Mouse (Mus musculus): ENCODE measurements around the gene Jaml.
A peak's percentile ranks its signal among the peaks of the same experiment; 100 is the strongest.

The Jaml gene

DNA sequence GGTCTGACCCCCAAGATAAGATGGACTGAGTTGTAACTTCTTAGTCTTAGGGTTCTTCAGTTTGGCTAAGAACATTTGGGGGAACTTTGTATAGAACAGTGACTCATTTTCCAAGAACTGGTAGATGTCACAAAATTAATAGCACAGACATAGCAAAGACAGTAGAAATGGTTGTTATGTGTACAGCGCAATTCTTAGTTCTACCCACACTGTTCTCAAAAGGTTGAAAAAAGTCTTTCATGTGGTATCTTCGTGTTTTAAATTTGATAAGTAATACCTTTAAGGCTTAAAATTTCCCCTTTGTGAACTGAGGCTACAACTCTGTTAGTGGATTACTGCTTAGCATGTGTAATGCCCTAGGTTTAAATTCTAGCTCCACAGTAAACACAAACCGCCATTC is 4.1 kb downstream of the Jaml start:
- DNase-seq (ENCODE audit: low spot score in 2 of 2), result no peak

DNA sequence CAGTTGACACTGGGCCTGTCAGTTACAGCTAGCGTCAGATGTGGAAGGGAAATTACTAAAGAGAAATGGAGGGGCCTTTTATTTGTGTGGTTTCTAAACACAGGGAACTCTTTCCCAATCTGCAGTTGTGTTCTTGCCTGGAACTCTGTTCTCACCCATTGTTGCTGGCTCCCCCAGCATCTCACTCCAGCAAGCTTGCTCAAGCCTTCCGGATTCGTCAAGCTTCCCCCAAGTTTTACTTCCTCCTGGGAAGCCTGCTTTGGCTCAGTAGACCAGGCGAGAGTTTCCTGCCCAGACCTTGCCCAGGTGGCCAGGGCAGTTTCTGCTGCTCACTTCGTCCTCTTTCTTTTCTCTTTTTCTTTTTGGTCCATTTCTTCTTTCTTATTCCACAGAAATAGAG is 5.6 kb downstream of the Jaml start:
- no peak for DNase-seq (ENCODE audit: low spot score in 2 of 2)

DNA sequence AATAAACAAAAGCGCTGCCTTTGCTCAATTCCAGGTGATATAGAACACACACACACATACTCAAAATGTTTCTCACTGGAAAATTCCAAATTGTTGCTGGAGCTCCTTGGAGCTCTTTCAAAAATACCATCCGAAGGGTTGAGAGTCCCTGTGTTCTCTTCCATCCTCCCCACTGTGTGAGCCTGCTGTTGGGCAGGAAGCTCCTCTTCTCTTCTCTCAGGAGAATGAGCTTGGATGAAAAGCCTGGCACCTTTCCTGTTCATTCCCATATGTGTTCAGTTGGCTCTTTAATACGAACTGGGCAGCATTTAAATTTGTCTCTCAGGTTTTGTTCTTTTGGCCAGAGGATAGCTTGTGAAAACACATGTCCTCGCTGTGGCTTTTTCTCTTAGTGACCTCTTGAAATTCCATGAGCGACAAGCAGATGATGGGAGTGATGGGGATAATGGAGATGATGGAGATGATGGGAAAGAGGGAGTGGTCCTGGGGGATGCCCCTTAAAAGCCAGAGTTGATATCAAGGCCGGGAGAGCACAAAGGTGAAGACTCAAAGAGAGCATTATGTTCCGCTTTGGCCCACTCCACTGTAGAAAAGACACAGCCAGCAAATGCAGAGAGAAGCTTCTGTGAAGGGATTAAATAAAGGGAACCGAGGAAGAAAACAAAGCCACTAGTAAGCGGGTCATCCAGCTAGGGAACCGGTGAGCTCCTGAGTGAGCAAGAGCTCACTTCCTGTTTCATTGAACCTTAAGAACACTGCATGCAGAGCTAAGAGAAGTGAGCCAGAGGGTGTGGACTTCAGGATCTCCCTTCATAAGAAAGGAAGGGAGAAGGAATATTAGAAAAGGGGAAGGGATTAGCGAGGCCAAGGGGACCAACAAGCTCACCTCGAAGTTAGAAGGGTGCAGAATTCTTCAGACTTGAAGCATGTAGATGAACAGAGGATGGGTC is 7.0 kb downstream of the Jaml start:
- DNase-seq (ENCODE audit: low spot score in 2 of 2), result no peak

- no peak for DNase-seq (ENCODE audit: low spot score in 2 of 2)
Measured at GRCm38 (mm10) chr9:45088040-45088439, 9.1 kb downstream of the Jaml start.

GRCm38 (mm10) chr9:45090811-45091210 is 11.8 kb downstream of the Jaml start:
- no peak for DNase-seq (ENCODE audit: low spot score in 2 of 2)

DNA sequence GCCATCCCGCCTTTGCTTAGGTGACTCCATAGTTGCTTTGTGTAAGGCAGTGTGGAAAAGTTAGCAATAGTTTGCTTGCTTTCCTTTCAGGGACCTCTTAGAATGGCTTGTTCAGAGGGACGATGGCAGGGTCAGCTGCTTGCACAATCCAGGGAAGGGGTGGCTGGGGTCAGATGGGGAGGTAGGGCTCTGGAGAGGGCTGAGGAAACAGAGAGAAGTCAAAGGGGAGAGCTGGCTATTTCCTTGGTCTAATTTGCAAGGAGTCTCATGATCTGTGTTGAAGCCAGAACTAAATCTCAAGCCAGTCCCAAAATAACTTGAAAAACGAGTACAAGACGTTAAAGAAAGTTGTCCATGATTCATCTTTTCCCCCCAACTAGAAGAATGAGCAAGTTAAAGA is 13.7 kb downstream of the Jaml start:
- DNase-seq (ENCODE audit: low spot score in 2 of 2), result no peak

DNA sequence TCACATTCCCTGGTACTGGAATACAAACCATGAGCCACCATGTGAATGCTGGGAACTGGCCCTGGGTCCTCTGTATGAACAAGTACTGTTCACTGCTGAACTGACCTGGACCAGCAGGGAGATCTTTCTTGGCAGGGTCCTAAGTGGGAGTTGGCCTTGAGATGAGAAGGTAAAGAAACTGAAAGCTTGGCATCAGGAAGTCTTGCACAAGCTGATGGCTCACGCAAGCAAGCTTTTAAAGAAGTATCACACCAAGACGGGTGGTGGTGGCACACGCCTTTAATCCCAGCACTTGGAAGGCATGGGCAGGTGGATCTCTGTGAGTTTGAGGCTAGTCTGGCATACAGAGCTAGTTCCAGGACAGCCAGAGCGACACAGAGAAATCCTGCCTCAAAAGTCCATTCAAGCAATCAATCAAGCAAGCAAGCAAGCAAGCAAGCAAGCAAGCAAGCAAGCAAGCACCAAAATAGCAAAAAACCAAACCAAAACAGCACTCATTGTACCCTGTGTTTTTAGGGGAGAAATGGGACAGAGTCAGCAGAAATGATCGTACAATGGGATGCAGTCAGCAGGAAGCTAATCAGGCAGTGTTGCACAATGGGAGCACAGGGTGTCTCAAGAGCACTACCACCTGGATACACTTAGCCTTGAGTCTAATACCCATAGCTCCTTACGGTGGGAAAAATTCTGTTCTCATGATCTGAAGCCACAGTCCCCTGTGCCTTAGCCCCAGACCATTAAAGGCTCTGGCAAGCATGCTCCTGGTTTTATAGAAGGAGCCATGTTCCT is 16.4 kb downstream of the Jaml start:
- no peak for DNase-seq (ENCODE audit: low spot score in 2 of 2)

DNA sequence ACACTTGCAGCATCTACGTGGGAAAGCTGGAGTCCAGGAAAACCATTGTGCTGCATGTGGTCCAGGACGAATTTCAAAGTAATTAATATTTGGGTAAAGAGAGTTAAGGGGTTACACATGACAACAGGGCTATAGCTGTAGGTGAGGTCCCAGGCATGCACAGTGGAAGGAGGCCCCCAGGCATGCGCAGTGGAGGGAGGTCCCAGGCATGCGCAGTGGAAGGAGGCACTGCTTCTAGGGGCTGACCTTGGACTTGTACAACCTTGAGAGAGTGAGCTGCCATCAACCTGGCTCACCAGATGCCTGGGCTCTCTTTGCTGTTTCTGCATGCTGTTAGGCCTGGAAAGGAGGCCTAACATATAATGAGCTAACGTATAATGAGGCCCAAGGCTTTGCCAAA is 18.9 kb downstream of the Jaml start:
- no peak for DNase-seq (ENCODE audit: low spot score in 2 of 2)

DNA sequence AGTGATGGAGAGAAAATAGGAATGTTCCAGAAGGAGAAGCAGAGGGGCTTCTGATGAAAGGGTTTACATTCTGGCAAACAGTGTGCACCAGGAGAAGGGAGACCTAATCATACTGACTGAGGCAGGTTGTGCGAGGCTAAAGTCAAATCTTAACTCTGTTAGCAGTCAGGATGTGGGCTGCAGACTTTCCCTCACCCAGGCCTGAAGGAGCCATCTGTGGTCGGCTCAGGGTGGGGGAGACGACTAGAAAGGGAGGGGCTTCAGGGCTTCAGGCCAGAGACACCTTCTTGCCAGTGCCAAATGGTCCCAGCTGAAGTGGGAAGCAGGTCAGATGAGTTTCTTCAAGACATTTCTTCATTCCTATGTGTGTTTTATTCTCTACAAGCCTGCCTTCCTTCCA is 19.4 kb downstream of the Jaml start:
- no peak for DNase-seq (ENCODE audit: low spot score in 2 of 2)

- no peak for DNase-seq (ENCODE audit: low spot score in 2 of 2)
Measured at GRCm38 (mm10) chr9:45102528-45102927, 23.5 kb downstream of the Jaml start.

DNA sequence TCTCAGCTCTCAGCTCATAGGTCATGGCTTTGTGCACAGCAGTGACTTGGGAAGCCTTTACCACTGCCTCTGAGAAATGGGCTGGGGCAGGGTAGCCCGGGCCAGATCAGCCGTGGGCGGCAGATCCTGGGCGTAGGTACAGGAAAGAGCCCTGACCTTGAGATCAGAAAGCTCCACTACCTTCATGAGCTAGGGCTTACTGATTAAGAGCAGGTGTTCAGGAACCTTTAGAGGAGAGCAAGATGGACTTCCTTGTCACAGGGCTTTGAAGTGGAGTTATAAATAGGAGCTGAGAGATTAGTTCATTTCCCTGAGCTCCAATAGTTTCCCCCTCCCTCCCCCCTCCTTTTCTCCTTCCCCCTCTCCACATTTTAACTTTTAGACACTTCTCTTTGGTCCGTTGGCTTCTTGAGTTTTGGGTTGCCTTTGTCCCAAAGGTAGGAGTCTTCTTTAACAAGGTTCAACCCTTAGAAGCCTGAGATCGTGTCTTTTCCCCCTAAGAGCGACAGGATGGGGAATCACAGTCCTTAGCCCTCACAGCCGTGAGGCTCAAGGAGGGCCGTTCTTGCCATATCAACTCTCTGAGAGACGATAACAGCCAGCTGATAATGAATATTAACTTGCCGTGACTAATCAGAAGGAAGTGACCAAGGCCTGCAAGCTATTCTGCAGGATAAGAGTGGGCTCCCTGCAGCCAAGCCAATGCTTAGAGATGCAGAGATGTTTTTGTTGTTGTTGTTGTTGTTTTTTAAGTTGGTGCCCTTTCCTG is 24.4 kb downstream of the Jaml start:
- DNase-seq (ENCODE audit: low spot score in 2 of 2), result no peak

- no peak for DNase-seq (ENCODE audit: low spot score in 2 of 2)
Measured at GRCm38 (mm10) chr9:45105596-45106374, 26.8 kb downstream of the Jaml start.

- peak; percentile 70 to 75 for DNase-seq (ENCODE audit: low spot score in 2 of 2)
Measured at GRCm38 (mm10) chr9:45115706-45116105, 36.7 kb downstream of the Jaml start.

- DNase-seq (ENCODE audit: low spot score in 2 of 2), result no peak
Measured at GRCm38 (mm10) chr9:45116819-45117218, 37.8 kb downstream of the Jaml start.

DNA sequence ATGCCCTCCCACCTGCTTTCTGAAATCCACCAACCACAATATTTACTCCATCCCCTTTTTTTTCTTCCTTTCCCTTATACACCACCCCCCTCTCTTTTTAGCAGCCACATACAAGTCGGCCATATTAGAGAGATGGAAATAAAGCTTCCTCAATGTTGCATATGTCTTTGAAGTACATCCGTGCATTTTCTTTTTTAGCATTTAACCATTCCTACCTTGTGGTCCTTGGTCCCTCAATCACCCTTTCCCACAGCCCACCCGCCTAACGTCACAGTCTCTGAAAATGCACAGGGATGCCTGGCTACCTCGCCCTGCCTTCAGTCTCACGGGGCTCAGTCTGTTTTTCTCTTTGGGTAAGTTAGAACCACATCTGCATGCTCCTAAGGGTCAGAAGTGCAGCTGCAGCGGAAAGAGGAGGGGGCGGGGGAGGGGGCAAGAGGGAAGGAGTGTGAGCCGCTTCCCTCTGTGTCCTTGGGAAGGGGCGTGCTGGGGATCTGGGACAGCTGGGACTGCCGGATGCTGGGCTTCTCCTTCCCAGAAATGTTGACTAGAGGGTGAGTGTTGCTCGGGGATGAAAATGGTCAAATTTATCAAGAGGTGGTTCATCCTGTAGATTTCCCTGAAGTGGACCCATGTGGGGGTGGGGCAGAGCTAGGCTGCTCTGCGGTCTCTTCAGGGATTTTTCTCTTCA is 38.9 kb downstream of the Jaml start, which contains the start of gene Scn2b:
Scn2b (plus strand) TSS at position 42 of the 691 bp plus-strand sequence.
- no peak for DNase-seq (ENCODE audit: low spot score in 2 of 2)

DNA sequence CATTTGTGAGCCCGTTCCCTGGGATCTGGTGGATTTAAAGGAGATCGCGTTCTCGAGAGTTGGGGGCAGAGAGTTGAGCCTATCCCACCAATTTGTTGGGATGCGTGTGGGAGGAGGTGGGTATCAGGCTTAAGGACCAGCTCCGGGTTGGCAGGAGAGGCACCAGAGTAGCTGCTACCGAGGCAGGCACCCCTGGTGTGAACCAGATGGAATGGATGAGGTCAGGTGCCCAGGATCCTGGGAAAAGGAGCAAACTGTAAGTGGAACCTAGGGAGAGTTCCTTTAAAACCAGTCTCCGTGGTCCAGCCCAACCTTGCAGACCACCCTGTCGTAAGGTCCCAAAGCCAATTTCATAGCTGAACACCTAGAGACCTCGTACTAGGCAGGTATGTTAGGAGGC is 39.6 kb downstream of the Jaml start:
- no peak for DNase-seq (ENCODE audit: low spot score in 2 of 2)

DNA sequence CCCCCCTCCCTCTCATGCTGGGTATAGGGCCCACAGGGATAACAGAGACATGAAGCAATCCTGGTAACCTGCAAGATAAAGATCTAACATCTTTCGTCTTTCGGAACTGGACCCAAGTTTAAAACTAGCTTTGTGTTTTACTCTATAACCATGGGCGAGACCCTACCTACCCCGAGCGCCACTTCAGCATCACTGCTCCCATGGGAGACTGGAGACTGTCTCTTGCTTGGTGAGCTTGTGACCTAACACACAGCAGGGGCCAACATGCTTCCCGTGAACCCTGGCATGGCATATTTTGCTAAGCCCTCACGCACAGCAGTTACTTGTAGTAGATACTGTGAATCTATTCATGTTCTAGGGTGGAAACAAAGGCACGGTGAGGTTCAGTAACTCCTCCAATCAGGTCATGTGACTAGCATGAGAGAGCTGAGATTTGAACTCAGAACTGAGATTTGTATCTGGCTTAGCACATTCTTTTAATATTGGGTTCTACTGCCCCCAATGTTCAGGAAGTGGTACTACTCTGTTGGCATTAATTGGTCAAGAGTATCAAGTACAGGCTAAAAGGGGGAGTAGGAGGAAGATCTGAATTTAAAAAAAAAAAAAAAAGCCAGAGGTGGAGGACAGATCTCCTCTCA is 40.5 kb downstream of the Jaml start:
- no peak for DNase-seq (ENCODE audit: low spot score in 2 of 2)

- no peak for DNase-seq (ENCODE audit: low spot score in 2 of 2)
Measured at GRCm38 (mm10) chr9:45119954-45120530, 41.1 kb downstream of the Jaml start.

DNA sequence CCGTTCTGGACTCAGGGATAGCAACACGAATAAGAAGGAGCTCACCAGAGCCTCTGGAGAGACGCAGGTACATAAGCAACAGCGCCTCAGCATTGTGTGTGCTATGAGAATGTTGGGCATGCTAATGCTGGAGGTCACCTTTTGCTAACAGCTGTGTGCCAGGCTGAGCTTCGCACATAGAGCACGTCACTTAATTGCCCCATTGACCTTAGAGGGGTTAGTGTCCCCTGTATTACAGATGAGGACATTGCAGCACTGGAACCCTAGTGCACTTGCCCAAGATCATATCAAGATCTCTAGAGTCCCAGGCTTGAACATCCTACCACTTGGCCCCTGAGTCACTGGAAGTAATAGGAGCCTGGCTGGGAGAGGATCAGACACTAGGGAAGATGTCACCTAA is 41.6 kb downstream of the Jaml start:
- no peak for DNase-seq (ENCODE audit: low spot score in 2 of 2)

DNA sequence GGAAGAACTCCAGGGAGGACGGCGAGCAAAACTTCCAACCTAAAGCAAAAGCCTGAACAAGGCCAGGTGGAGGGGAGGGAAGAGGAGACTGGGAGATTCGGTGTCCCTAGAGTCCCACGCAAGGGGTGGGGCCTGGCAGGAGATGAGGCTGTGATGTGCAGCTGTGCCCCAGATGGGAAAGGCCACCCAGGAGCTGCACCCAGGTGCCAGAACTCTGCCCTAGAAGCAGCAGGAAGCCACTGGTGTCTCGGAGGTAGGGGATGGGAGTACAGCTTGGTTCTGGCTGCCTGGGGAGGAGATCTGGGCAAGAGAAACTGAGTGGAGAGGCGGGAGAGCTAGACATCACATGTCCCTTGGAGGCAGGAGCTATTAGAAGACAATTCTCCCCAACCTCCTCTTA is 42.0 kb downstream of the Jaml start:
- DNase-seq (ENCODE audit: low spot score in 2 of 2), result peak in 1 of 2 experiments; percentile 34
